Mouse (Mus musculus): ENCODE results near the gene Cdc20b.

Cdc20b gene

DNA sequence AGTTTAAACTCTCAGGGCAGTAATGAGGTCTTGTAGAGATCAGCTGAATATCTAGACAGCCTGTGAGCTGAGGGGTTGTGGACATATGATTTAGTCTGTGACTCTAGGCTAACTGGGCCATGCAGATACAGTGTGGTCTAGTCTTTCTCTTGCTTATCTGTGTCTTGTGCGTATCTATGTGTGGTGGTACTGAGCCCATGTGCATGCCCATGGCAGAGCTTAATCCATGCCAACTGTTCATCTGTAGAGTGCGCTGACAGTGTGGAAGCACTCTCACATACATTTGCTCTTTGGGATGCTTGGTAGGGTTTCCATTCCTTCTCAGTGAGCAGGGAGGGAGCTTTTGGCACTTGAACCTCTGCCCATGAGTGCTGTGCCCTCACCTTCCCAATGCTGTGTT lies 13.4 kb upstream of the Cdc20b start:
- in situ Hi-C loops (cut with MboI; ENCODE audit: low pct_unique_long_range_greater_than_20kb in 1 of 2, low sequenced_read_pairs in 2 of 2, unreplicated experiment in 1 of 2): no loop called here

- in situ Hi-C loops (cut with MboI; ENCODE audit: low pct_unique_long_range_greater_than_20kb in 1 of 2, low sequenced_read_pairs in 2 of 2, unreplicated experiment in 1 of 2): no loop called here
Measured at GRCm38 (mm10) chr13:113022467-113022866, 12.4 kb upstream of the Cdc20b start.

GRCm38 (mm10) chr13:113023274-113024143 lies 11.4 kb upstream of the Cdc20b start:
- in situ Hi-C loops (cut with MboI; ENCODE audit: low pct_unique_long_range_greater_than_20kb in 1 of 2, low sequenced_read_pairs in 2 of 2, unreplicated experiment in 1 of 2): no loop called here

GRCm38 (mm10) chr13:113031351-113031750 lies 3.6 kb upstream of the Cdc20b start:
- in situ Hi-C loops (cut with MboI; ENCODE audit: low pct_unique_long_range_greater_than_20kb in 1 of 2, low sequenced_read_pairs in 2 of 2, unreplicated experiment in 1 of 2): loop anchor here in 1 of 2 experiments (5.0 to 10.0 kb wide), 2 partner anchors 44 to 367 kb away; partner anchors contain the start of genes Ccno and Slc38a9

GRCm38 (mm10) chr13:113031792-113032571 lies 2.9 kb upstream of the Cdc20b start:
- in situ Hi-C loops (cut with MboI; ENCODE audit: low pct_unique_long_range_greater_than_20kb in 1 of 2, low sequenced_read_pairs in 2 of 2, unreplicated experiment in 1 of 2): loop anchor here in 1 of 2 experiments (5.0 to 10.0 kb wide), 2 partner anchors 45 to 367 kb away; partner anchors contain the start of genes Ccno and Slc38a9

DNA sequence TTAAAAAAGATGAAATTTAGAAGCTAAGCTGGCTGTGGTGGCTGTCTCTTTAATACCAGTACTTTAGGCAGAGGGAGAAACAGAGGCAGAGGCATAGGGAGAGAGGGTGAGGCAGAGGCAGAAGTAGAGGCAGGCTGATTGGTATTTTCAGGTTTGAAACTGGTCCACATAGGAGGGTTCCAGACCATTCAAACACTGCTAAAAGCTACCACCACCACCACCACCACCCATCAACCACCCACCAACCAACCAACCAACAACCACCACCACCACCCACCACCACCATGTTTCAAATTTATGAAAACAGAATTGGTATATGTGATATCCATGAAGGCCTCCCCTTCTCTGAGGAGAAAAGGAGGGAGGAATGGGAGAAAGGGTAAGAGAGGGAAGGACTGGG lies 2.1 kb upstream of the Cdc20b start:
- in situ Hi-C loops (cut with MboI; ENCODE audit: low pct_unique_long_range_greater_than_20kb in 1 of 2, low sequenced_read_pairs in 2 of 2, unreplicated experiment in 1 of 2): loop anchor here in 1 of 2 experiments (5.0 to 10.0 kb wide), 2 partner anchors 46 to 368 kb away; partner anchors contain the start of genes Ccno and Slc38a9

- in situ Hi-C loops (cut with MboI; ENCODE audit: low pct_unique_long_range_greater_than_20kb in 1 of 2, low sequenced_read_pairs in 2 of 2, unreplicated experiment in 1 of 2): loop anchor here in 1 of 2 experiments (5.0 to 10.0 kb wide), 2 partner anchors 47 to 370 kb away; partner anchors contain the start of genes Ccno and Slc38a9
Measured at GRCm38 (mm10) chr13:113034271-113034886, 532 bp upstream of the Cdc20b start.

DNA sequence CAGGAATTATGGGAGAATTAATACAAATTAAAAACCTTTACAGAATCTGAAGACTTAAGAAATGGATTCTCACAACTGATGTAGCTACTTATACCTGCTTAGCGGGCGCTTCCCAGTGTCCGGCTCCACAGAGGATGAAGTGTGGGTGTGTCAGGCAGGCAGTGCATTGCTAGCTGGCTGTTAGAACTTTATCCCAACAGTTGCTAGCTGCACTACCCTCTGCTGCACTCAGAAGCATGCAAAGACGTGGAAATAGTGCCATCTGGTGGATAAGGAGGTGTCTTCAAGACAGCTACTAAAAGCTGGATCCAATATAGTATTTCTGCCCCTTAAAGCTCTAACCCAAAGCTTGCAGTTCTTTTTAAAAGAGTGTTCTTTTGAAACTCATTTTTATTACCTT lies 941 bp downstream of the Cdc20b start:
- in situ Hi-C loops (cut with MboI; ENCODE audit: low pct_unique_long_range_greater_than_20kb in 1 of 2, low sequenced_read_pairs in 2 of 2, unreplicated experiment in 1 of 2): loop anchor here (5.0 to 10.0 kb wide), 2 partner anchors 369 to 371 kb away; partner anchors contain the start of gene Slc38a9 (in 1 of the 2)

DNA sequence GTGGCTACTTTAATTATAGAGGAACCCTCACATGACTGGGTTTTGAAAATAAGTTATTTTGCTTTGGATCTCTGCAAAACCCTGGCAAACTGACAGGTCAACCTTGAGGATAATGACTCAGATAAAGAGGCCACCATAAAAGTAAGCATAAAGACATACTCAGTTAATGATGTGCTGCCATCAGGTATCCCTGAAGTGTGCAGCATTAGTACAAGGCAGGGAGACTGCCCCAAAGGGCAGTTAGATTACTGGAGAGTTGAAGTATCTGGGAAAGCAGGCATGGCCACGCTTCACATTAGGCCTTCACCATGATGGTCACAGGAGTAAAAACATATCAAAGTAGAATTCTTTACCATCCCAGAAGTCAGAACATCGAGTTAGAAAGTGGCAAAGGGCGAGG lies 10.0 kb downstream of the Cdc20b start:
- in situ Hi-C loops (cut with MboI; ENCODE audit: low pct_unique_long_range_greater_than_20kb in 1 of 2, low sequenced_read_pairs in 2 of 2, unreplicated experiment in 1 of 2): loop anchor here (10.0 kb wide), 1 partner anchor 210 kb away; no protein-coding TSS in a partner anchor

GRCm38 (mm10) chr13:113045458-113046110 lies 10.7 kb downstream of the Cdc20b start:
- in situ Hi-C loops (cut with MboI; ENCODE audit: low pct_unique_long_range_greater_than_20kb in 1 of 2, low sequenced_read_pairs in 2 of 2, unreplicated experiment in 1 of 2): loop anchor here (10.0 kb wide), 1 partner anchor 209 kb away; no protein-coding TSS in a partner anchor

DNA sequence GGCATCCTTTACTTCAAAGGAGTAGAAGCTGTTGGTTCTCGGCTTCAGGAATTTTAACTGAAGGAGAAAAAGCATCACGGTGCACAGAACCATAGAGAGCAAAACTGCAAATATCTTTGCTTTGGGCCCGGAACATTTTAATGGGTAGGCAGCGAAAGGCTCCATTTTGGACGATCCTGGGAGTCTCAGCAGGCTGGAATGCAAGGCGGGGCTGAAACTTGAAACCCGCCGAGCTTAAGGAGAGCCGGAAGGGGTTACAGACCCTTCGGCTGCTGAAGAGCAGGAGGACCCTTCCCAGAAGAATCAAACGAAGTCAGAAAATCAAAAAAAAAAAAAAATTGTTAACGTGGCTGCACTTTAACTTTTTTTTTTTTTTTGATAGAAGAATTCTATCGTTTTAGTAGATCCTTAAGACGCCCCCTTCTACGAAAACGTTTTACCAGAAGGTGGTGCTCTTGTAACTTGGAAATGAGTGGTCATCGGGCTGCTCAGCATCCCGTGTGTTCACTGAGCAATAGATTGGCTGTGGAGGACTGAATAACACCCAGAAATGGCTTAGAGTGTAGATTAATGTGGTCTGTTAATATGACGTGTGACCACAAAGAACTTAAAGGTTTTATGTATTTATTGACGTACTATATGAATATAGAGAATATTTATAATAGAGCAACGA lies 11.4 kb downstream of the Cdc20b start, which contains the start of gene Gpx8:
Gpx8 (minus strand) TSS at position 200 of the 673 bp plus-strand sequence.
- in situ Hi-C loops (cut with MboI; ENCODE audit: low pct_unique_long_range_greater_than_20kb in 1 of 2, low sequenced_read_pairs in 2 of 2, unreplicated experiment in 1 of 2): loop anchor here (10.0 kb wide), 1 partner anchor 208 kb away; no protein-coding TSS in a partner anchor

DNA sequence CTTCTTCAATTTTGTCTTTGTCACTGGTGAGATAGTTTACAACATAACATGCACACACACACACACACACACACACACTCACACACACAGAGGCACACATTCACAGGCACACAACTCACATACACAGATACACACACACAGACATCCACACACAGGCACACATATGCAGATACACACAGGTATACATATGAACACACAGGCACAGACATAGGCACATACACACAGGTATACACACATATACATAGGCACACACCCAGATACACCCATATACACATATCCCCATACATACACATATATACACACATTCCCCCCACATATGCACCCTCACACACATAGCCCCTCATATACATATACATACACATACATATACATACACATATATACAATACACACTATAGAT lies 12.1 kb downstream of the Cdc20b start:
- in situ Hi-C loops (cut with MboI; ENCODE audit: low pct_unique_long_range_greater_than_20kb in 1 of 2, low sequenced_read_pairs in 2 of 2, unreplicated experiment in 1 of 2): loop anchor here (10.0 kb wide), 1 partner anchor 208 kb away; no protein-coding TSS in a partner anchor

DNA sequence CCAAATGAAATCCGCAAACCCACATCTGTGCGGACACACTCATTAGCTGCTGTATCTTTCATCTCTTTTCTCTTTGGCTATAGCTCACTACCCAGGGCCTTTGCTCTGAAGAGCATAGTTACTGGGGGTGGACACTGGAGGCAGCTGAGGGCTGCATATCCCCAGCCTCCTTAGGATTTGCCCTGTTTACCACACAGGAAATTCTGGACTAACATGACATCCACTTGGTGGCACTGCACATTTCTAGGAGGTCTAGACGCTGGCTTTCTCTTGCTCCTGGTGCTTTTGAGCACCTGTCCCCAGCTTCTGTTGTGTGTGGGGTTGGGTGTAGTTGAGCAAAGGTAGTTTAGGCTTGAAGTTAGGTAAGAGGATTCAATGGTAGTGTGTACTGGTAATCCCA lies 12.7 kb downstream of the Cdc20b start:
- in situ Hi-C loops (cut with MboI; ENCODE audit: low pct_unique_long_range_greater_than_20kb in 1 of 2, low sequenced_read_pairs in 2 of 2, unreplicated experiment in 1 of 2): loop anchor here (10.0 kb wide), 1 partner anchor 207 kb away; no protein-coding TSS in a partner anchor

GRCm38 (mm10) chr13:113054230-113054629 lies 19.3 kb downstream of the Cdc20b start:
- in situ Hi-C loops (cut with MboI; ENCODE audit: low pct_unique_long_range_greater_than_20kb in 1 of 2, low sequenced_read_pairs in 2 of 2, unreplicated experiment in 1 of 2): no loop called here

- in situ Hi-C loops (cut with MboI; ENCODE audit: low pct_unique_long_range_greater_than_20kb in 1 of 2, low sequenced_read_pairs in 2 of 2, unreplicated experiment in 1 of 2): no loop called here
Measured at GRCm38 (mm10) chr13:113055826-113056225, 20.9 kb downstream of the Cdc20b start.

DNA sequence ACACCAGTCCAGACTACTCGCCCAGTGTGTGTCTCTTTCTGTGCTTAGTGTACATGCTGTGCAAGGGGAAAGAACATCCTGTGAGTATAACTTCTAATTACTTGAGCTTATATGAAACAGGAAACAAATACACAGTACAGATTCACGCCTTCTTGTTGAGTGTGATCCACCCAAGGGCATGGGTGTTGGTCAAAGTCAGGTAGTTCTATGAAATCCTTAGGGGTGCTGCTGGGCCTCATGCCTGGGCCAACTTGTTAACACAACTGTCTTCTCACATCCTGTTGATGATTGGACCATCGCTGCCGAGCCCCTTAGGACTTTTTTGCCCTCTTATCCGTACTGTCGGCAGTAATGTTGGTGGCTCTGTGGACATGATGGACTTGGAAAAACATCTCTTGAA lies 26.8 kb downstream of the Cdc20b start:
- in situ Hi-C loops (cut with MboI; ENCODE audit: low pct_unique_long_range_greater_than_20kb in 1 of 2, low sequenced_read_pairs in 2 of 2, unreplicated experiment in 1 of 2): no loop called here

DNA sequence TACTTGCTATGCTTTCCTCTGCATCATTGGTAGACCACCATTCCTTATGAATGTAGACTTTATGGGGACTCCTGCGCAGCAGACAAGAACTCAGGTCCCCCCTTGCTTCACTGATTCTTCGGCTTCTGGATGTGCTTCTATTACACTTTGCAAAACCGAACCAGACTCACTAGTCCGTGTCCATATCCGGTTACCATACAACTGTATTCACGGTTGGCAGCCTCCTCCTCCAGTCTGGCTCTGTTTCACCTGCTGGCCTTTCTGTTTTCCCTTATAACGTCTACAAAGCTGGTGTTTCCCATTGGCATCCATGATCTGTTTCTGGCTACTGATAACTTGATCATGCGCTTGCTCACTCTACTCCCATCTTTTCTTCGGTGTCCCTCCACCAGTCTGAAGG lies 29.6 kb downstream of the Cdc20b start:
- in situ Hi-C loops (cut with MboI; ENCODE audit: low pct_unique_long_range_greater_than_20kb in 1 of 2, low sequenced_read_pairs in 2 of 2, unreplicated experiment in 1 of 2): no loop called here

Measured in mouse embryonic stem cell (cell line).